Mouse (Mus musculus) hindbrain, embryonic 11.5 days (tissue): Measurements from ENCODE around the gene Olfr1177-ps. TPM values are rescaled to one million over a fixed set of nuclear protein-coding genes. Genes with fewer than 3 reads are reported as not detected.
A peak's percentile ranks its signal among the peaks of the same experiment; 100 is the strongest.

Experiments used
- ATAC-seq: fragments of 200-750 bp; cut with Nextera tagmentation; 2 replicates; pipeline ENCODE4 v1.8.0; 2017; ENCODE audit warnings: mild to moderate bottlenecking, moderate TSS enrichment, moderate library complexity; ENCODE audit not compliant: low FRiP score
- DNase-seq: peaks from one replicate; pipeline ENCODE4 v3.0.0-alpha.2; 2015; ENCODE audit warnings: low spot score
- H3K27ac ChIP-seq: fragments of 300-500 bp; sonication (generic); 2 replicates; pipeline ENCODE4 v1.5.1; 2014; ENCODE audit warnings: mild to moderate bottlenecking, low read depth, low read length
- H3K27me3 ChIP-seq: fragments of 300-500 bp; sonication (generic); 2 replicates; pipeline ENCODE4 v1.6.1; 2014; ENCODE audit warnings: mild to moderate bottlenecking, low read length, moderate library complexity, mixed read lengths; ENCODE audit not compliant: control insufficient read depth, insufficient read depth
- H3K36me3 ChIP-seq: fragments of 300-500 bp; sonication (generic); 2 replicates; pipeline ENCODE4 v1.6.1; 2014; ENCODE audit warnings: mild to moderate bottlenecking, low read length, moderate library complexity, mixed read lengths; ENCODE audit not compliant: control insufficient read depth, insufficient read depth
- H3K4me1 ChIP-seq: fragments of 300-500 bp; sonication (generic); replicated peaks from 2 replicates; pipeline ENCODE4 v1.6.1; 2014; ENCODE audit warnings: low read length, mixed read lengths; ENCODE audit not compliant: control insufficient read depth, insufficient read depth
- H3K4me2 ChIP-seq: fragments of 300-500 bp; sonication (generic); replicated peaks from 2 replicates; pipeline ENCODE4 v1.6.1; 2014; ENCODE audit warnings: mild to moderate bottlenecking, low read depth, low read length
- H3K4me3 ChIP-seq: fragments of 300-500 bp; sonication (generic); 2 replicates; pipeline ENCODE4 v1.5.1; 2014; ENCODE audit warnings: low read depth, low read length
- H3K9ac ChIP-seq: fragments of 300-500 bp; sonication (generic); 2 replicates; pipeline ENCODE4 v1.6.1; 2014; ENCODE audit warnings: low read depth, low read length
- H3K9me3 ChIP-seq: fragments of 300-500 bp; sonication (generic); 2 replicates; pipeline ENCODE4 v1.6.1; 2016; ENCODE audit warnings: low read length; ENCODE audit not compliant: control insufficient read depth
- WGBS: fragments of 180-500 bp; shearing (Covaris S2); extraction: QIAGEN DNeasy Blood & Tissue Kit; methylation state at CpG from one replicate; pipeline ENCODE4 v1.1.7; 2014; 5-methylcytosine and 5-hydroxymethylcytosine counted together
- polyA plus RNA-seq: library from polyadenylated mRNA; unstranded; fragments of >200 nt; fragmentation: Nextera tagmentation; extraction: Ambion mirVana; gene quantifications from 2 replicates; pipeline ENCODE4 v1.2.1, GENCODE M21; 2014

The Olfr1177-ps gene
- polyA plus RNA-seq: not detected in 2 replicates

DNA sequence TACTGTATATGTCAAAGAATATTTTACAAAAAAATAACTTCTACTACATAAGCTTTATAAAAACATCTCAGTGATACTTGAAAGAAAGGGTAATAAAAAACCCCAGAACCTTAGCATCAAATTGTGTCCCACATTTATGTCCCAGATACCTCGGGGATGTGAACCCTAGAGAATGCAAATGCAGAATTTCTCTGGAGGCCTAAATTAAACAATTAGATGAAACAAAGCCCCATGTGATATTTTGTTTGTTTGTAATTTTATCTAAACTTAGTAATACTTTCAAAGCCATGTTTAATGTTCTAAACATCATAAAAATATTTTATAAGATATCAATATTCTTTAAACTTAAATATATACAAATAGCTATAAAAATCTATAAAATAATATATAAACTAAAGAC, at the start of gene Olfr1177-ps:
Gene Olfr1177-ps, minus strand, starts transcription at position 101 of the 400 bp plus-strand sequence.
- Histone ChIP-seq H3K9me3 (no peaks in the 10 kb centered on the region), H3K27me3 (no peaks in the 10 kb centered on the region), H3K27ac (no peak within 1 kb of the TSS), H3K36me3 (no peaks in the 10 kb centered on the region), H3K4me2 (no peak within 1 kb of the TSS), H3K4me1 (no peaks in the 10 kb centered on the region), H3K9ac (no peak within 1 kb of the TSS), H3K4me3 (no peak within 1 kb of the TSS)
- DNase-seq (no peak), ATAC-seq (no peak)
- 83% methylated on average over 1 of the region's 1 CpGs for WGBS

DNA sequence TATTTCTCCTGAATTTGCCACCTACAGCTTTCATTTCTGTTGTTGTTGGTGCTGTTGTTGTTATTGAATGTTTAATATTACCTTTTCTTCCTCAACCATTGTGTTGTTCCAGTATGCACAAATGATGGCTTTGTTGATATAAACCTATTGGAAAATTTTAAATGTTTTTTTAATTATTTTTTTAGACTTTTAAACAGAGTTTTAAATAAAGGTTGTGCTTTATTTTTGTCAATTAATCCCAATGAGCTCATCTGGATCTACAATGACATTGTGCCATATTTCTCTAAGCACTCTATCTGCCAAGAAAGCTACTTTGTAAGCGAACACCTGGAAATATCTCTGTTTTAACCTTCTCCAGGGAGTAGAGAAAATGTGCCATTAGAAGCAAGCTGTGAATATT, 40.5 kb upstream of the Olfr1177-ps start, which contains the start of gene Olfr1178:
Gene Olfr1178, plus strand, starts transcription at position 301 of the 400 bp plus-strand sequence.
- DNase-seq: no peak
- no peak within 1 kb of the TSS for H3K27ac ChIP-seq
- no peaks in the 10 kb centered on the region for H3K27me3 ChIP-seq
- H3K4me3 ChIP-seq: no peak within 1 kb of the TSS
- H3K36me3 ChIP-seq: no peaks in the 10 kb centered on the region
- no peak within 1 kb of the TSS for H3K9ac ChIP-seq
- ATAC-seq: no peak
- no peak within 1 kb of the TSS for H3K4me2 ChIP-seq
- no peaks in the 10 kb centered on the region for H3K9me3 ChIP-seq
- WGBS: 85% methylated on average over 1 of the region's 1 CpGs
- no peaks in the 10 kb centered on the region for H3K4me1 ChIP-seq

DNA sequence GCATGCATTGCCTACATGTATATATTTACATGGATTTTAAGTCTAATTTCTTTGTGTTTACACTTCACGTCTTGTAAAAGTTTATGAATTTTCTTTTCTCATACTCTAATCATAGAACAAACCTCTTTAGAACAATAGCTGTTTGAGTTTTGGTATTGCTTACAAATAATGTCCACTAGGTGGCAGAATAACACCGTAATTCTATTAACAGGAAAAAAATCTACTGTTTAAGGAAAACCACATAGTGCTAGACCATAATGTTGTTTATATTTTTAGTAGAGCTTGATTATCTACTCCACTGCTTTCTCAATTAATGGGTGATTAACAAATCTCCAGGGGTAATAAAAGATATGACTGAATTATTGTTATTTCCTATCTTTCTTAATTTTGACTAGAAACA, 10.0 kb upstream of the Olfr1177-ps start:
- no peak overlapping the region for H3K4me3 ChIP-seq
- no peaks in the 10 kb centered on the region for H3K4me1 ChIP-seq
- DNase-seq (peak; percentile 46), ATAC-seq (peak; percentile 35; the same call in 1 of the 2 replicates)
- H3K36me3 ChIP-seq: no peaks in the 10 kb centered on the region
- no peak overlapping the region for H3K4me2 ChIP-seq
- 2% methylated on average over 2 of the region's 2 CpGs for WGBS
- no peak overlapping the region for H3K27ac ChIP-seq
- H3K9me3 ChIP-seq: no peaks in the 10 kb centered on the region
- H3K27me3 ChIP-seq: no peaks in the 10 kb centered on the region
- no peak overlapping the region for H3K9ac ChIP-seq

GRCm38 (mm10) chr2:88336421-88336820, 9.9 kb downstream of the Olfr1177-ps start, which contains the start of gene Olfr1176:
Olfr1176 (plus strand) TSS chr2:88336721.
- Histone ChIP-seq H3K4me2 (no peak within 1 kb of the TSS), H3K9me3 (no peaks in the 10 kb centered on the region), H3K4me1 (no peaks in the 10 kb centered on the region), H3K27me3 (no peaks in the 10 kb centered on the region), H3K4me3 (no peak within 1 kb of the TSS), H3K36me3 (no peaks in the 10 kb centered on the region), H3K27ac (no peak within 1 kb of the TSS), H3K9ac (no peak within 1 kb of the TSS)
- DNase-seq (no peak), ATAC-seq (no peak)
- 69% methylated on average over 1 of the region's 1 CpGs for WGBS

DNA sequence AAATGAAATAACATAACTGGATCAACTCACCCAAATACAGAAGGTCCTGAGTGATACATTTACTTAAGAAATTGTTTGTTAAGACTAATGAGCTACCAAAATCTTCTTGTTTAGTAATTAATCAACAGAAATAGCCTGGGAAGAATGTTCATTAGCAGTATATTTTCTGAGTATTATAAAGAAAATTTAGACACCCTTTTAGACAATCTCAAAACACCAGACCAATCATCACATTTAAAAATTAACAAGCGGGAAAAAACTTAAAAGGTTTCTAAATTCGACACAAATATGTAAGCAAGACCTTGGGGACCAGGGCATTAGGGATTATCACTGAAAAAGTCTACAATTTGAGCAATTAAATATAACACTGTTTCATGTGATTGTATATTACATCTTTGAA, 19.2 kb downstream of the Olfr1177-ps start, which contains the start of gene Olfr1175-ps:
Gene Olfr1175-ps, minus strand, starts transcription at position 101 of the 400 bp plus-strand sequence.
- Histone ChIP-seq H3K9ac (no peak within 1 kb of the TSS), H3K36me3 (no peaks in the 10 kb centered on the region), H3K4me3 (no peak within 1 kb of the TSS), H3K4me2 (no peak within 1 kb of the TSS), H3K27me3 (no peaks in the 10 kb centered on the region), H3K4me1 (no peaks in the 10 kb centered on the region), H3K9me3 (no peaks in the 10 kb centered on the region), H3K27ac (no peak within 1 kb of the TSS)
- DNase-seq (no peak), ATAC-seq (no peak)
- WGBS: 89% methylated on average over 2 of the region's 2 CpGs

GRCm38 (mm10) chr2:88315035-88315434, 31.3 kb downstream of the Olfr1177-ps start, which contains the start of gene Olfr1174-ps:
Olfr1174-ps (minus strand) TSS chr2:88315135.
- H3K4me1 ChIP-seq: no peaks in the 10 kb centered on the region
- no peak within 1 kb of the TSS for H3K4me3 ChIP-seq
- no peak for ATAC-seq
- H3K36me3 ChIP-seq: no peaks in the 10 kb centered on the region
- H3K27ac ChIP-seq: no peak within 1 kb of the TSS
- H3K27me3 ChIP-seq: no peaks in the 10 kb centered on the region
- no peak for DNase-seq
- H3K9ac ChIP-seq: no peak within 1 kb of the TSS
- no peaks in the 10 kb centered on the region for H3K9me3 ChIP-seq
- H3K4me2 ChIP-seq: no peak within 1 kb of the TSS
- WGBS: 93% methylated on average over 4 of the region's 4 CpGs

Other genes with a start within 250 kb of the Olfr1177-ps start
- gene Olfr1166, start 218.2 kb downstream of the Olfr1177-ps start, polyA plus RNA-seq: not detected in 2 replicates
- not detected in 2 replicates for gene Olfr1167, start 191.3 kb downstream of the Olfr1177-ps start, polyA plus RNA-seq
- not detected in 2 replicates for gene Olfr1168, start 164.6 kb downstream of the Olfr1177-ps start, polyA plus RNA-seq
- gene Olfr1170, start 118.2 kb downstream of the Olfr1177-ps start, polyA plus RNA-seq: not detected in 2 replicates
- gene Olfr1173, start 66.6 kb downstream of the Olfr1177-ps start, polyA plus RNA-seq: not detected in 2 replicates
- gene Olfr1174-ps, start 31.4 kb downstream of the Olfr1177-ps start, polyA plus RNA-seq: not detected in 2 replicates
- not detected in 2 replicates for gene Olfr1175-ps, start 19.3 kb downstream of the Olfr1177-ps start, polyA plus RNA-seq
- not detected in 2 replicates for gene Olfr1176, start 9.8 kb downstream of the Olfr1177-ps start, polyA plus RNA-seq
- not detected in 2 replicates for gene Olfr1178, start 40.6 kb upstream of the Olfr1177-ps start, polyA plus RNA-seq
- not detected in 2 replicates for gene Olfr1179, start 60.0 kb upstream of the Olfr1177-ps start, polyA plus RNA-seq
- not detected in 2 replicates for gene Olfr1180, start 72.7 kb upstream of the Olfr1177-ps start, polyA plus RNA-seq
- gene Olfr1181, start 79.7 kb upstream of the Olfr1177-ps start, polyA plus RNA-seq: not detected in 2 replicates
- not detected in 2 replicates for gene Gm13757, start 102.6 kb upstream of the Olfr1177-ps start, polyA plus RNA-seq
- not detected in 2 replicates for gene Olfr1183, start 108.4 kb upstream of the Olfr1177-ps start, polyA plus RNA-seq
- gene Olfr1184, start 137.1 kb upstream of the Olfr1177-ps start, polyA plus RNA-seq: not detected in 2 replicates
- not detected in 2 replicates for gene Olfr1185-ps1, start 146.8 kb upstream of the Olfr1177-ps start, polyA plus RNA-seq
- gene Olfr1186, start 172.1 kb upstream of the Olfr1177-ps start, polyA plus RNA-seq: not detected in 2 replicates
- not detected in 2 replicates for gene Olfr1188, start 210.4 kb upstream of the Olfr1177-ps start, polyA plus RNA-seq
- not detected in 2 replicates for gene Olfr1189, start 240.0 kb upstream of the Olfr1177-ps start, polyA plus RNA-seq